9 mouse cellular contexts compared by ENCODE assay signal in genomic region chr15:102999183-102999831, GRCm38 (mm10). TPM values are rescaled to one million over a fixed set of nuclear protein-coding genes. Genes with fewer than 3 reads are reported as not detected.
DNase-seq lines count a peak whose midpoint lies in the region; ATAC-seq and TF ChIP-seq lines count a peak whose summit lies in the region.
"Had no signal": no experiment of that assay in that cellular context is flagged by ENCODE, and none has a peak within 500 bp of the region (broad histone marks: within the 10 kb centered on the region; RNA-seq: fewer than 3 reads in every experiment).

No protein-coding gene starts in this region.

- H3K79me2 ChIP-seq in liver, adult 2 months (ENCODE audit: control insufficient read depth, insufficient read depth, low read length) = no peaks in the 10 kb centered on the region
- peaks cover 61% of the 10 kb centered on the region for H3K79me2 ChIP-seq in myocyte (ENCODE audit: control insufficient read depth, insufficient read depth)

- peak overlapping the region; percentile 17 for H3ac ChIP-seq in myocyte (ENCODE audit: control insufficient read depth, insufficient read length)

- peak overlapping the region; percentile 17 for H3K4me3 ChIP-seq in cerebellum, adult 2 months (replicated peaks; ENCODE audit: insufficient read depth, low read depth, low read length)
- H3K4me3 ChIP-seq in gastrocnemius, adult 2 months = peak overlapping the region; percentile 74
- peak overlapping the region; percentile 28 for H3K4me3 ChIP-seq in hindbrain, embryonic 14.5 days (replicated peaks; ENCODE audit: low read length)
- peak overlapping the region; percentile 66; the same call in 1 of the 2 replicates for H3K4me3 ChIP-seq in liver, adult 2 months (ENCODE audit: insufficient read depth, low read depth, low read length)
- peak overlapping the region; percentile 73 for H3K4me3 ChIP-seq in myocyte

- no peak for TF ChIP-seq CTCF in cerebellum, adult 2 months (IDR thresholded peaks at IDR 0.05; ENCODE audit: borderline replicate concordance, insufficient read depth, low read depth, low read length)
- no peak for TF ChIP-seq CTCF in gastrocnemius, adult 2 months (IDR thresholded peaks at IDR 0.05)
- no peak for TF ChIP-seq CTCF in liver, adult 2 months (IDR thresholded peaks at IDR 0.05; ENCODE audit: low read depth, low read length)

- H3K27ac ChIP-seq in cerebellum, adult 2 months (ENCODE audit: insufficient read depth, low read length) = no peak overlapping the region
- H3K27ac ChIP-seq in gastrocnemius, adult 2 months = peak overlapping the region; percentile 98
- H3K27ac ChIP-seq in hindbrain, embryonic 14.5 days = no peak overlapping the region
- H3K27ac ChIP-seq in liver, adult 2 months (replicated peaks; ENCODE audit: insufficient read depth, low read depth, low read length) = no peak overlapping the region

- H3K36me3 ChIP-seq in hindbrain, embryonic 14.5 days (replicated peaks; ENCODE audit: control insufficient read depth, insufficient read depth) = no peaks in the 10 kb centered on the region
- no peaks in the 10 kb centered on the region for H3K36me3 ChIP-seq in liver, adult 2 months (ENCODE audit: control insufficient read depth, insufficient read depth, low read length)
- H3K36me3 ChIP-seq in myocyte (ENCODE audit: control insufficient read depth, insufficient read depth) = no peaks in the 10 kb centered on the region

- peaks cover 15% of the 10 kb centered on the region; the same call in 1 of the 2 replicates for H3K27me3 ChIP-seq in cerebellum, adult 2 months (ENCODE audit: control insufficient read depth, insufficient read depth, low read length)
- H3K27me3 ChIP-seq in hindbrain, embryonic 14.5 days (ENCODE audit: control insufficient read depth, insufficient read depth, low read length) = peaks cover 100% of the 10 kb centered on the region
- peaks cover 26% of the 10 kb centered on the region for H3K27me3 ChIP-seq in liver, adult 2 months (ENCODE audit: control insufficient read depth, insufficient read depth, low read length)
- no peaks in the 10 kb centered on the region for H3K27me3 ChIP-seq in myocyte (ENCODE audit: control insufficient read depth, insufficient read depth, insufficient read length)

- DNase-seq in cerebellum, adult 2 months = peak; percentile 37 to 39
- no peak for DNase-seq in cerebellum, adult 9-10 months
- peak; percentile 92 to 93 for DNase-seq in adrenal gland, postnatal 36 days
- DNase-seq in gastrocnemius, adult 2 months = peak; percentile 95
- no peak for DNase-seq in hindbrain, embryonic 14.5 days (ENCODE audit: low spot score)
- DNase-seq in liver, adult 2 months (ENCODE audit: extremely low read depth, low read depth, low spot score) = peak; percentile 3
- DNase-seq in yolk sac, embryonic 10.5 days (ENCODE audit: low spot score) = peak; percentile 94

- peak overlapping the region; percentile 49 for H3K4me2 ChIP-seq in hindbrain, embryonic 14.5 days (replicated peaks)
- H3K4me2 ChIP-seq in myocyte (ENCODE audit: low read depth) = peak overlapping the region; percentile 98

- no peak for TF ChIP-seq POLR2A in cerebellum, adult 2 months (IDR thresholded peaks at IDR 0.05; ENCODE audit: borderline replicate concordance, insufficient read depth, low read length)
- TF ChIP-seq POLR2A in liver, adult 2 months (IDR thresholded peaks at IDR 0.05; ENCODE audit: extremely low read depth, insufficient read depth, low read length) = no peak
- peak; percentile 59 for TF ChIP-seq POLR2A in myocyte (IDR thresholded peaks at IDR 0.05; ENCODE audit: insufficient read length, low read depth)

- H3K9me3 ChIP-seq in hindbrain, embryonic 14.5 days (ENCODE audit: control insufficient read depth, low read length) = no peaks in the 10 kb centered on the region

- intact Hi-C loops in gastrocnemius, adult 2 months (cut with DNase I) = no loop called here

- ATAC-seq in hindbrain, embryonic 14.5 days (ENCODE audit: low FRiP score) = no peak; the same call in 1 of the 2 replicates

- WGBS in cerebellum, adult 2 months = under 1% methylated on average over 33 of the region's 33 CpGs
- WGBS in hindbrain, embryonic 14.5 days = 2% methylated on average over 31 of the region's 33 CpGs
- WGBS in liver, adult 2 months = 2% methylated on average over 33 of the region's 33 CpGs

- no peak overlapping the region for H3K9ac ChIP-seq in hindbrain, embryonic 14.5 days
- H3K9ac ChIP-seq in liver, adult 2 months (ENCODE audit: low read depth, low read length) = peak overlapping the region; percentile 41

- no peaks in the 10 kb centered on the region for H3K4me1 ChIP-seq in cerebellum, adult 2 months (ENCODE audit: control insufficient read depth, insufficient read depth, low read length)
- 0 out of 2 replicates have a peak, but pooled peaks cover 4% of the 10 kb centered on the region for H3K4me1 ChIP-seq in hindbrain, embryonic 14.5 days (replicated peaks; ENCODE audit: control insufficient read depth, insufficient read depth, low read length)
- no peaks in the 10 kb centered on the region for H3K4me1 ChIP-seq in liver, adult 2 months (ENCODE audit: control insufficient read depth, insufficient read depth, low read length)

TF ChIP-seq in myocyte, 11 proteins besides CTCF, POLR2A, EP300 and RAD21:
- TF ChIP-seq MYOD1 (IDR thresholded peaks at IDR 0.05; ENCODE audit: control insufficient read depth in 1 of 3, insufficient read length in 2 of 3, low read depth in 2 of 3) (peak in 1 of 3 experiments; percentile 32), POLR2AphosphoS2 (IDR thresholded peaks at IDR 0.05; ENCODE audit: insufficient read length, low read depth) (peak; percentile 94), CEBPB (IDR thresholded peaks at IDR 0.05; ENCODE audit: insufficient read depth, poor library complexity, severe bottlenecking) (no peak)

RNA-seq across cellular contexts. Expression of gene Hoxc6, which starts 1.2 kb away (rescaled TPM):
- polyA plus RNA-seq in cerebellum, adult 2 months (2012; rRNA removed) = 0.16 and 0.25 TPM in 2 replicates
- total RNA-seq in adrenal gland, postnatal 36 days (2021) = 10 to 100 TPM; 43.2 to 46.3 TPM
- 1 to 10 TPM; 8.1 to 8.6 TPM for total RNA-seq in gastrocnemius, adult 2 months (2021)
- polyA plus RNA-seq in hindbrain, embryonic 14.5 days (2014; fragmentation: Nextera tagmentation; extraction: Ambion mirVana) = 20.9 and 24.8 TPM in 2 replicates
- not detected in 2 replicates for total RNA-seq in liver, adult 2 months (2014; rRNA removed)
- polyA plus RNA-seq in liver, adult 2 months (2012; rRNA removed) = not detected in 2 replicates
- 14.0 TPM for polyA plus RNA-seq in myocyte (2012; fragmentation: generic; extraction: Trizol)
- total RNA-seq: neutrophil, adult 5-6 weeks had no signal

RNA-seq across cellular contexts. Expression of gene Hoxc8, which starts 8.9 kb away (rescaled TPM):
- polyA plus RNA-seq in cerebellum, adult 2 months (2012; rRNA removed) = not detected in 2 replicates
- 10 to 100 TPM; 25.4 to 29.5 TPM for total RNA-seq in adrenal gland, postnatal 36 days (2021)
- total RNA-seq in gastrocnemius, adult 2 months (2021) = 1 to 10 TPM; 1.0 to 2.8 TPM
- 9.2 and 22.9 TPM in 2 replicates for polyA plus RNA-seq in hindbrain, embryonic 14.5 days (2014; fragmentation: Nextera tagmentation; extraction: Ambion mirVana)
- not detected in 2 replicates for total RNA-seq in liver, adult 2 months (2014; rRNA removed)
- polyA plus RNA-seq in liver, adult 2 months (2012; rRNA removed) = not detected in 2 replicates
- polyA plus RNA-seq in myocyte (2012; fragmentation: generic; extraction: Trizol) = 0.71 TPM
- total RNA-seq: neutrophil, adult 5-6 weeks had no signal

RNA-seq across cellular contexts. Expression of gene Hoxc4, which starts 19.4 kb away (rescaled TPM):
- 3.9 and 4.5 TPM in 2 replicates for polyA plus RNA-seq in cerebellum, adult 2 months (2012; rRNA removed)
- total RNA-seq in adrenal gland, postnatal 36 days (2021) = 1 to 10 TPM; 5.9 to 6.6 TPM
- total RNA-seq in gastrocnemius, adult 2 months (2021) = 1 to 10 TPM; 4.3 to 4.6 TPM
- 74.9 and 90.0 TPM in 2 replicates for polyA plus RNA-seq in hindbrain, embryonic 14.5 days (2014; fragmentation: Nextera tagmentation; extraction: Ambion mirVana)
- 0.20 TPM in 1 of 2 replicates, not detected in the other for total RNA-seq in liver, adult 2 months (2014; rRNA removed)
- polyA plus RNA-seq in liver, adult 2 months (2012; rRNA removed) = not detected in 2 replicates
- 3.6 TPM for polyA plus RNA-seq in myocyte (2012; fragmentation: generic; extraction: Trizol)
- total RNA-seq: neutrophil, adult 5-6 weeks had no signal

RNA-seq across cellular contexts. Expression of gene Hoxc9, which starts 23.1 kb away (rescaled TPM):
- polyA plus RNA-seq in cerebellum, adult 2 months (2012; rRNA removed) = not detected in 2 replicates
- under 1 TPM; 0.72 to 0.96 TPM for total RNA-seq in adrenal gland, postnatal 36 days (2021)
- 1 to 10 TPM; 6.7 to 8.3 TPM for total RNA-seq in gastrocnemius, adult 2 months (2021)
- 0.25 and 0.75 TPM in 2 replicates for polyA plus RNA-seq in hindbrain, embryonic 14.5 days (2014; fragmentation: Nextera tagmentation; extraction: Ambion mirVana)
- not detected in 2 replicates for total RNA-seq in liver, adult 2 months (2014; rRNA removed)
- polyA plus RNA-seq in liver, adult 2 months (2012; rRNA removed) = not detected in 2 replicates
- 10.5 TPM for polyA plus RNA-seq in myocyte (2012; fragmentation: generic; extraction: Trizol)
- total RNA-seq: neutrophil, adult 5-6 weeks had no signal

RNA-seq across cellular contexts. Expression of gene Hoxc5, which starts 32.1 kb away (rescaled TPM):
- 1.5 and 2.2 TPM in 2 replicates for polyA plus RNA-seq in cerebellum, adult 2 months (2012; rRNA removed)
- 1 to 10 TPM; 5.7 to 6.2 TPM for total RNA-seq in adrenal gland, postnatal 36 days (2021)
- total RNA-seq in gastrocnemius, adult 2 months (2021) = 1 to 10 TPM; 2.7 to 2.9 TPM
- polyA plus RNA-seq in hindbrain, embryonic 14.5 days (2014; fragmentation: Nextera tagmentation; extraction: Ambion mirVana) = 25.0 and 32.2 TPM in 2 replicates
- under 0.01 TPM in 1 of 2 replicates, not detected in the other for total RNA-seq in liver, adult 2 months (2014; rRNA removed)
- not detected in 2 replicates for polyA plus RNA-seq in liver, adult 2 months (2012; rRNA removed)
- polyA plus RNA-seq in myocyte (2012; fragmentation: generic; extraction: Trizol) = 1.2 TPM
- total RNA-seq: neutrophil, adult 5-6 weeks had no signal

Comparison
In these comparisons a context has a peak if more than half of its experiments do, and no peak if none do; other contexts are left out.
1. DNase-seq: peak in cerebellum, adult 2 months (2 of 2), adrenal gland, postnatal 36 days (2 of 2), gastrocnemius, adult 2 months (single experiment), liver, adult 2 months (single experiment) and yolk sac, embryonic 10.5 days (single experiment); none in cerebellum, adult 9-10 months (single experiment) and hindbrain, embryonic 14.5 days (single experiment).
2. H3K4me3 ChIP-seq: peak in every context shown above with its lines; median percentile 74 in gastrocnemius, adult 2 months; 73 in myocyte; 66 in liver, adult 2 months; 28 in hindbrain, embryonic 14.5 days; 17 in cerebellum, adult 2 months.
3. RNA of gene Hoxc6, which starts 1.2 kb away (polyA plus RNA-seq): 20.9 to 24.8 TPM in hindbrain, embryonic 14.5 days and 14.0 TPM in myocyte (single experiment); 0.16 to 0.25 TPM in cerebellum, adult 2 months and not detected in liver, adult 2 months; every median in the first group is over 10 times any median in the second.
4. RNA of gene Hoxc4, which starts 19.4 kb away (polyA plus RNA-seq): 74.9 to 90.0 TPM in hindbrain, embryonic 14.5 days; 3.9 to 4.5 TPM in cerebellum, adult 2 months, 3.6 TPM in myocyte (single experiment) and not detected in liver, adult 2 months; every median in the first group is over 10 times any median in the second.